Mouse (Mus musculus) heart, postnatal 4 days (tissue): ENCODE data around the gene Fgfr2. TPM values are rescaled to one million over a fixed set of nuclear protein-coding genes. Genes with fewer than 3 reads are reported as not detected.

Experiments
- DNase-seq: peaks from one replicate; pipeline ENCODE4 v3.0.0; 2021
- total RNA-seq, 2 experiments: library from RNA; stranded (reverse); gene quantifications; 2 replicates each; pipeline ENCODE4 v1.2.3; 2021

Gene Fgfr2
- total RNA-seq, 2 experiments from 2014 or later, result 10.2 to 10.6 TPM

- DNase-seq, result no peak
These were observed 2310.7 kb downstream of the Fgfr2 start for GRCm38 (mm10) chr7:130812407-130812806.

GRCm38 (mm10) chr7:130810238-130810637 lies 2312.9 kb downstream of the Fgfr2 start:
- DNase-seq, result no peak

GRCm38 (mm10) chr7:130808694-130809093 lies 2314.5 kb downstream of the Fgfr2 start:
- DNase-seq, result no peak

GRCm38 (mm10) chr7:130807749-130808148 lies 2315.4 kb downstream of the Fgfr2 start:
- peak; percentile 53 for DNase-seq

- DNase-seq, result no peak
These were observed 2318.2 kb downstream of the Fgfr2 start for GRCm38 (mm10) chr7:130804991-130805390.

- DNase-seq, result no peak
These were observed 2319.8 kb downstream of the Fgfr2 start for GRCm38 (mm10) chr7:130803251-130803825.

GRCm38 (mm10) chr7:130801811-130802210 lies 2321.3 kb downstream of the Fgfr2 start:
- DNase-seq, result no peak

GRCm38 (mm10) chr7:130800681-130801080 lies 2322.5 kb downstream of the Fgfr2 start:
- no peak for DNase-seq

- no peak for DNase-seq
These were observed 2323.7 kb downstream of the Fgfr2 start for GRCm38 (mm10) chr7:130799418-130799817.

GRCm38 (mm10) chr7:130797524-130797923 lies 2325.6 kb downstream of the Fgfr2 start:
- DNase-seq, result no peak

GRCm38 (mm10) chr7:130796786-130797185 lies 2326.4 kb downstream of the Fgfr2 start:
- no peak for DNase-seq

GRCm38 (mm10) chr7:130793671-130794070 lies 2329.5 kb downstream of the Fgfr2 start:
- no peak for DNase-seq

- DNase-seq, result no peak
These were observed 2333.7 kb downstream of the Fgfr2 start for GRCm38 (mm10) chr7:130789456-130789855.

GRCm38 (mm10) chr7:130788950-130789349 lies 2334.2 kb downstream of the Fgfr2 start:
- no peak for DNase-seq

GRCm38 (mm10) chr7:130787537-130787936 lies 2335.6 kb downstream of the Fgfr2 start:
- no peak for DNase-seq

GRCm38 (mm10) chr7:130786708-130787107 lies 2336.4 kb downstream of the Fgfr2 start:
- no peak for DNase-seq

- DNase-seq, result no peak
These were observed 2337.1 kb downstream of the Fgfr2 start for GRCm38 (mm10) chr7:130785923-130786575.

GRCm38 (mm10) chr7:130782501-130783050 lies 2340.6 kb downstream of the Fgfr2 start:
- DNase-seq, result no peak

- no peak for DNase-seq
These were observed 2342.2 kb downstream of the Fgfr2 start for GRCm38 (mm10) chr7:130780866-130781419.

- no peak for DNase-seq
These were observed 2349.1 kb downstream of the Fgfr2 start, which contains the start of gene Btbd16 for GRCm38 (mm10) chr7:130773914-130774630. TSS of gene Btbd16 (plus strand) at chr7:130774069.

- peak; percentile 74 for DNase-seq
These were observed 2349.8 kb downstream of the Fgfr2 start for GRCm38 (mm10) chr7:130773171-130773830.

GRCm38 (mm10) chr7:130770707-130771106 lies 2352.4 kb downstream of the Fgfr2 start:
- peak; percentile 89 for DNase-seq
